Mouse (Mus musculus) spleen, adult 2 months (tissue): ENCODE data around the gene Tmem79. TPM values are rescaled to one million over a fixed set of nuclear protein-coding genes. Genes with fewer than 3 reads are reported as not detected.
A peak's percentile ranks its signal among the peaks of the same experiment; 100 is the strongest.
"Not testable (repeated sequence)": the region's sequence is repeated elsewhere in the genome, so short reads cannot be mapped to it uniquely, and the experiment has no call there.

Experiments
- DNase-seq, 2 experiments: peaks; one replicate each; pipeline versions ENCODE4 v3.0.0 to v3.0.0-alpha.2; 2012 to 2021; ENCODE audit warnings: low spot score in 2 of 2, low read depth in 1 of 2
- H3K27ac ChIP-seq: fragments of 200-500 bp; 2 replicates; pipeline ENCODE4 v1.5.1; 2012; ENCODE audit warnings: low read length, inconsistent platforms; ENCODE audit not compliant: insufficient read depth
- H3K27me3 ChIP-seq: fragments of 200-500 bp; 2 replicates; pipeline ENCODE4 v1.6.1; 2012; ENCODE audit warnings: mild to moderate bottlenecking, moderate library complexity, low read length, inconsistent platforms; ENCODE audit not compliant: control insufficient read depth, insufficient read depth
- H3K36me3 ChIP-seq: fragments of 200-500 bp; 2 replicates; pipeline ENCODE4 v1.6.1; 2012; ENCODE audit warnings: mild to moderate bottlenecking, low read length, inconsistent platforms; ENCODE audit not compliant: control insufficient read depth, insufficient read depth
- H3K4me1 ChIP-seq: fragments of 200-500 bp; 2 replicates; pipeline ENCODE4 v1.6.1; 2011; ENCODE audit warnings: inconsistent platforms; ENCODE audit not compliant: control insufficient read depth, insufficient read depth, insufficient read length
- H3K4me3 ChIP-seq: fragments of 200-500 bp; 2 replicates; pipeline ENCODE4 v1.5.1; 2011; ENCODE audit warnings: mild to moderate bottlenecking, inconsistent platforms; ENCODE audit not compliant: insufficient read depth, insufficient read length; ENCODE audit errors: extremely low read depth
- CTCF ChIP-seq: fragments of 200-500 bp; IDR thresholded peaks from 2 replicates; pipeline ENCODE4 v1.5.1; 2011; ENCODE audit warnings: mild to moderate bottlenecking, inconsistent platforms; ENCODE audit not compliant: insufficient read depth, insufficient read length, insufficient replicate concordance; ENCODE audit errors: extremely low read depth
- POLR2A ChIP-seq: fragments of 200-500 bp; IDR thresholded peaks from 2 replicates; pipeline ENCODE4 v1.6.1; 2011; ENCODE audit warnings: low read depth, low read length, inconsistent platforms
- WGBS: fragments of 180-500 bp; shearing (Covaris S2); methylation state at CpG from one replicate; pipeline ENCODE4 v1.1.7; 2018; 5-methylcytosine and 5-hydroxymethylcytosine counted together
- polyA plus RNA-seq: library from polyadenylated mRNA; depleted of rRNA; stranded (reverse); fragments of >200 nt; gene quantifications from 2 replicates; pipeline ENCODE4 v1.2.3, GENCODE M21; 2012; rRNA removed

Gene Tmem79
- polyA plus RNA-seq: 1.1 and 1.6 TPM in 2 replicates

DNA sequence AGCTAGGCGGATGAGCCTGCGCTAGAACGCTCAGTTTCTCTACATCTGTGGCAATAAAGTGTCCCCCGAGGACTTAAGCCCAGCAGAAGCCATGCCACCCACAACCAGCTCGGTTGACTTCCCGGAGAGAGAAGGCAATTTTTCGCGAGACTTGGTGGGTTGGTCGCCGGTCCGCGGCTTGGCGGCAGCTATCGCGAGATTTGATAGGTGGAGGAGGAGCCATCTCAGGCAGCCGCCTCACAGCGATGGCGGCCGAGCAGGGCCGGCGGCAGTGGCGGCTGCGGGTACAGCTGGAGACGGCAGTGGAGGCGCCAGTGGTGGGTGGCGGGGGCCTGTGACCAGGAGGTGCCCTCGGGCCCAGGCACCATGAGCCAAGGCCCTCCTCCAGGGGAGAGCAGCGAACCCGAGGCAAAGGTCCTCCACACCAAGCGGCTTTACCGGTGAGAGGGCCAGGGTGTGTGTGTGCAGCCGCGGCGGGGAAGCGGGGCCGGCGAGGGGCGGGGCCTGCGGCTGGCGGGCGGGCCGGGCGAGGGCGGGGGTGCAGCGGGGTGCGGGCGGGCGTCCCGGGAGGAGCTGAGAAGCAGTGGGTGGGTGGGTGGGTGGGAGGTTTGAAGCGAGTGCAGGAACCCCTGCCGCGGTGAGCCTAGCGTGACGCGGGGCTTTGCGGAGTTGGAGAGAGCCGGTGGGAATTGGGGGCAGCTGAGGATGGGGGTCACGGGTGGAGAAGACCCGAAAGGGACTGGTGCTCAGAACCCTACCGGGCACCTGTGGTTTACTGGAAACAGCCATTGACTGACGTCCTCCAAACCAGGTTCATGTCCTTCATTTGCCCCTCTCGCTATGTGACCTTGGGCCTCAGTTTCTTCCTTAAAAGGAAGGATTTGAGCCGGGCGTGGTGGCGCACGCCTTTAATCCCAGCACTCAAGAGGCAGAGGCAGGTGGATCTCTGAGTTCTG lies at the start of gene Tmem79, which contains the start of gene Smg5:
Gene Tmem79, minus strand, starts transcription at position 91 of the 956 bp plus-strand sequence.
Gene Smg5, plus strand, starts transcription at position 203 of the 956 bp plus-strand sequence.
- Histone ChIP-seq H3K27ac (peak within 1 kb of the TSS; percentile 95), H3K4me3 (peak within 1 kb of the TSS; percentile 95), H3K27me3 (no peaks in the 10 kb centered on the region), H3K36me3 (no peaks in the 10 kb centered on the region), H3K4me1 (peaks cover 6% of the 10 kb centered on the region; the same call in 1 of the 2 replicates)
- peak; percentile 90 for TF ChIP-seq POLR2A
- TF ChIP-seq CTCF: no peak
- 1% methylated on average over 61 of the region's 66 CpGs for WGBS
- peak; percentile 92 to 96 for DNase-seq

GRCm38 (mm10) chr3:88384364-88384763 lies 48.4 kb upstream of the Tmem79 start, which contains the start of gene Bglap:
Gene Bglap (minus strand): TSS chr3:88384464.
- WGBS: 94% methylated on average over 5 of the region's 5 CpGs
- TF ChIP-seq POLR2A: no peak
- TF ChIP-seq CTCF: no peak
- Histone ChIP-seq H3K4me3 (no peak within 1 kb of the TSS), H3K4me1 (0 out of 2 replicates have a peak, but pooled peaks cover 2% of the 10 kb centered on the region), H3K27ac (no peak within 1 kb of the TSS), H3K36me3 (no peaks in the 10 kb centered on the region), H3K27me3 (no peaks in the 10 kb centered on the region)
- no peak for DNase-seq

- H3K4me3 ChIP-seq, H3K4me1 ChIP-seq, H3K27me3 ChIP-seq, H3K27ac ChIP-seq, DNase-seq, H3K36me3 ChIP-seq: not testable (repeated sequence)
- WGBS: 64% methylated on average over 3 of the region's 7 CpGs
Measured at GRCm38 (mm10) chr3:88382383-88382782, 46.4 kb upstream of the Tmem79 start.

DNA sequence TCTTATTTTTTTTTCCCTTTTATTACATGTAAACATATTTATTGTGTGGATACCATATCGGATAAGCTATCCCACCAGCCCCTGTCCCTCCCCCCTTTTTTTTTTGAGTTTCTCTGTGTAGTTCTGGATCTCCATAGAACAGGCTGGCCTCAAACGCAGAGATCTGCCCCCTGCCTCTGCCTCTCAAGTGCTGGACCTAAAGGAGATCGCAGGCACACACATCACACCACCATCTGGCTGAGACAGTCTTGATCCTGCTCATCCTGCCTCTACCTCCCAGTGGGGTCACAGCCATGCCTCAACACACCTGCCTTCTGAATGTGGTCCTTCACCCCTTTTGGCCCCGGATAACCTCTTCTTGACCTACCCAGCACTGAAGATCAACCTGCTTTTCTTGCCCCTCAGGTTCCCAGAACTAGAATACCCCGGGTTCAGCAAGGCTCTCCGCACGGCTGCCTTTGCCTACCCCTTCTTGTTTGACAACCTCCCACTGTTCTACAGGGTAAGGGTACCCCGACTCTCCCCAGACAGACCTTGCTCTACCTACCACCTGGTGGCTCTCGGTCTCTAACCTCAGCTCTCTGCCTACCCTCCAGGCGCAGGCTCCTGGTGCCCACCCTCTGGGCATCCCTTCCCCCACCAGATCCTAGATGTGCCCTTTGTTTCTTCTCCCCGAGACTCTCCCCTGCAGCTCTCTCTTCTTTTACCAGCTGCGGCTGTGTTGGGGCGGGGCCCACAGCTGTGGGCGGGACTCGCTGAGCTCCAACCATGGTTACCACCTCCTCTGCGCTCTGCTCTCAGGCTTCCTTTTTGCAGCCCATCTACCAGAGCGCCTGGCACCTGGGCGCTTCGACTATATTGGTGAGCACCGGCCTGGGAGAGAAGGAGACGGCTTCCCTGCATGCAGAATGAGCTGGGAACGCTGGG lies 45.7 kb upstream of the Tmem79 start:
- H3K4me3 ChIP-seq, H3K4me1 ChIP-seq, H3K27me3 ChIP-seq, H3K36me3 ChIP-seq, H3K27ac ChIP-seq: not testable (repeated sequence)
- DNase-seq: peak in 1 of 2 experiments; percentile 14
- 18% methylated on average over 22 of the region's 22 CpGs for WGBS

DNA sequence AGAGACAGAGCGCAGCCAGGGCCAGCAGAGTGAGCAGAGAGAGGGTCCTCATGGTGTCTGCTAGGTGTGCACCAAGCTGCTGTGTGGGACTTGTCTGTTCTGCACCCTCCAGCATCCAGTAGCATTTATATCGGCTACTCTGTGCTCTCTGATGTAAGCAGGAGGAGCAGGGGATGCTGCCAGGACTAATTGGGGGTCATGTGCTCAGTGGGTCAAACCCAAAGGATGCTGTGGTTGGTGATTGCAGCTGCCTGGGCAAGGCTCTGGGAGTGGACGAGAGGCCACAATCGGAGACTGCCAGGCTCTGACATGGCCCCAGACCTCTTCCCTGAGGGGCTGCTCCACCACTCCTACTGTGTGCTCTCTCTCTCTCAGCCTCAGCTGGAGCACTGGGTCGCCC lies 42.7 kb upstream of the Tmem79 start, which contains the start of gene Bglap2:
Gene Bglap2, minus strand, starts transcription at position 101 of the 400 bp plus-strand sequence.
- WGBS: 87% methylated on average over 5 of the region's 5 CpGs
- H3K36me3 ChIP-seq, H3K4me3 ChIP-seq, H3K4me1 ChIP-seq, DNase-seq, H3K27me3 ChIP-seq, H3K27ac ChIP-seq: not testable (repeated sequence)

- H3K4me1 ChIP-seq, H3K36me3 ChIP-seq, DNase-seq, H3K27ac ChIP-seq, H3K4me3 ChIP-seq, H3K27me3 ChIP-seq: not testable (repeated sequence)
- WGBS: 65% methylated on average over 6 of the region's 7 CpGs
Measured at GRCm38 (mm10) chr3:88376644-88377043, 40.7 kb upstream of the Tmem79 start.

GRCm38 (mm10) chr3:88375750-88376626 lies 40.0 kb upstream of the Tmem79 start:
- not testable (repeated sequence) for H3K27ac ChIP-seq, H3K36me3 ChIP-seq, H3K27me3 ChIP-seq, DNase-seq, H3K4me1 ChIP-seq
- WGBS: 16% methylated on average over 19 of the region's 19 CpGs
- peak overlapping the region; percentile 4; the same call in 1 of the 2 replicates for H3K4me3 ChIP-seq

DNA sequence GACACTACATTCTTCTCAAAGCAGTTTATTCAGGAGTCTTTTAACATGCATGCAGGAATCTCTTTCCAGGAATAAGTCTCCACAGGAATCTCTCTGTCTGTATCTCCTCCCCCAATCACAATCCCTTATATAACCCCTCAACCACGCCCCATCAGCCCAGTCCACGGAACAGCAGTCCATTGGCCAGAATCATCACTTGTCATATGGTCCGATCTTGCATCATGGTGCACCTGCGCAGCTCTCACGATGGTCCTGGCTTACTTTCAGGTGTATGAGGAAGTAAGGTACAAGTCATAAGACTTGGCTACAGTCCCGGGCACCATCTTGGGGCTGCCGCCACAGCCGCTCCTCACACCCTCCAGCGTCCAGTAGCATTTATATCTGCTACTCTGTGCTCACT lies 36.7 kb upstream of the Tmem79 start, which contains the start of gene Bglap3:
Gene Bglap3, minus strand, starts transcription at position 101 of the 400 bp plus-strand sequence.
- not testable (repeated sequence) for H3K27ac ChIP-seq, H3K36me3 ChIP-seq, H3K27me3 ChIP-seq, H3K4me1 ChIP-seq, DNase-seq, H3K4me3 ChIP-seq
- WGBS: 86% methylated on average over 9 of the region's 9 CpGs

GRCm38 (mm10) chr3:88368511-88368910 lies 32.6 kb upstream of the Tmem79 start:
- not testable (repeated sequence) for H3K27me3 ChIP-seq, H3K36me3 ChIP-seq, H3K4me1 ChIP-seq, DNase-seq, H3K27ac ChIP-seq, H3K4me3 ChIP-seq
- WGBS: 92% methylated on average over 7 of the region's 7 CpGs
